Mouse (Mus musculus) splenic B cell, adult 2 months (primary cell): ENCODE measurements around the gene Tlr2.

Source experiments
- DNase-seq: peaks from one replicate; pipeline ENCODE4 v3.0.0-alpha.2; 2011; ENCODE audit warnings: low read depth, low spot score
- H3K27me3 ChIP-seq: 2 replicates; pipeline ENCODE4 v1.6.1; 2012; ENCODE audit warnings: mild to moderate bottlenecking, low read length, moderate library complexity, mixed read lengths; ENCODE audit not compliant: control insufficient read depth, poor library complexity, insufficient read depth, severe bottlenecking
- H3K36me3 ChIP-seq: 2 replicates; pipeline ENCODE4 v1.6.1; 2012; ENCODE audit warnings: mild to moderate bottlenecking, low read length, moderate library complexity, mixed read lengths; ENCODE audit not compliant: control insufficient read depth, poor library complexity, insufficient read depth, severe bottlenecking

The Tlr2 gene

GRCm38 (mm10) chr3:83799486-83799885, 42.1 kb downstream of the Tlr2 start:
- H3K27me3 ChIP-seq = no peaks in the 10 kb centered on the region
- no peak for DNase-seq
- no peaks in the 10 kb centered on the region for H3K36me3 ChIP-seq

DNA sequence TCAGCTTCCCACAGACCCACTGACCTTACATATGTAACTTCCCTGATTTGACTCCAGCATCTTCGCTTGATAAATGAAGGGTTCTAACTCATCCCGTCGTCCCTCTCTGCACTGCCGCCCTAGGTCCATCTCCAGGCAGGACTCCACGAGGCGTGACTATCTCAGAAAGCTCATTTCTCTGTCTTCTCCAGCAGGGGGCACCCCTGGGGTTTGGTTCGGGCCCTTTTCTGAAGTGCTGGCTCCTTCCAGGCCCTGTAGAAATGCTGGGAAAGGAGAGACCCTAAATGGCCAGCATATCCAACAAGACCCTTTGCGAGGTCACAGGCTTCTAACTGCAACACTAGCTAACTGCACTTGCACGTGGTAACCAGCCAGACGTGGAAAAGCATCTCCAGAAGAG, 43.7 kb downstream of the Tlr2 start:
- Histone ChIP-seq H3K36me3 (no peaks in the 10 kb centered on the region), H3K27me3 (no peaks in the 10 kb centered on the region)
- peak; percentile 76 for DNase-seq

GRCm38 (mm10) chr3:83797098-83797497, 44.5 kb downstream of the Tlr2 start:
- H3K36me3 ChIP-seq = no peaks in the 10 kb centered on the region
- no peak for DNase-seq
- no peaks in the 10 kb centered on the region for H3K27me3 ChIP-seq

GRCm38 (mm10) chr3:83791444-83791843, 50.1 kb downstream of the Tlr2 start:
- no peaks in the 10 kb centered on the region for H3K27me3 ChIP-seq
- H3K36me3 ChIP-seq = no peaks in the 10 kb centered on the region
- DNase-seq = no peak

- peak; percentile 55 for DNase-seq
- no peaks in the 10 kb centered on the region for H3K27me3 ChIP-seq
- H3K36me3 ChIP-seq = no peaks in the 10 kb centered on the region
Observed at GRCm38 (mm10) chr3:83789651-83790451, 51.7 kb downstream of the Tlr2 start.

- DNase-seq = no peak
- Histone ChIP-seq H3K27me3 (no peaks in the 10 kb centered on the region), H3K36me3 (no peaks in the 10 kb centered on the region)
Observed at GRCm38 (mm10) chr3:83787776-83788305, 53.7 kb downstream of the Tlr2 start.

DNA sequence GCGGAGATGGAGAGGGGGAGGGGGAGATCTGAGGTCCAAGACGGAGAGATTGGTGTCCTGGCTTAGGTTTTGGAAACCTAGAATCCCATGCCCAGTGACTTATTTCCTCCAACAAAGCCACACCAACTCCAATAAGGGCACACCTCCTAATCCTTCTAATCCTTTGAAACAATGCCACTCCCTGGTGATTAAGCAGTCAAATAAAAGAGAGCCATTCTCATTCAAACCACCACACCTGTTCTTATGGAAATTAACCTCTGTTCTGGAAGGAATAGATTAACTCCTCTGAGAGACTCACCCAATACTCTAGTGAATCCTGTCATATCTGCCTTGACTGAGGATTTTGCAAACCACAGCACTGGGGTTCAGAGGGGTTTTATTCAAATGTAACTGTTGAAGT, 54.5 kb downstream of the Tlr2 start:
- Histone ChIP-seq H3K27me3 (no peaks in the 10 kb centered on the region), H3K36me3 (no peaks in the 10 kb centered on the region)
- DNase-seq = no peak
